Mouse (Mus musculus): ENCODE results near the gene Lin54.

Lin54 gene

GRCm38 (mm10) chr5:100500458-100500961 lies at the start of gene Lin54:
Gene Lin54, minus strand, starts transcription at chr5:100500639.
- peak; percentile 82 for ATAC-seq (ENCODE audit: low TSS enrichment)

GRCm38 (mm10) chr5:100550151-100550550 lies 49.7 kb upstream of the Lin54 start:
- ATAC-seq (ENCODE audit: low TSS enrichment), result no peak

- no peak for ATAC-seq (ENCODE audit: low TSS enrichment)
Observed at GRCm38 (mm10) chr5:100549311-100549710, 48.9 kb upstream of the Lin54 start.

GRCm38 (mm10) chr5:100548236-100548635 lies 47.8 kb upstream of the Lin54 start:
- no peak for ATAC-seq (ENCODE audit: low TSS enrichment)

- no peak for ATAC-seq (ENCODE audit: low TSS enrichment)
Observed at GRCm38 (mm10) chr5:100546294-100547080, 46.0 kb upstream of the Lin54 start.

- ATAC-seq (ENCODE audit: low TSS enrichment), result peak; percentile 64; the same call in 1 of the 2 replicates
Observed at GRCm38 (mm10) chr5:100536638-100537037, 36.2 kb upstream of the Lin54 start.

GRCm38 (mm10) chr5:100535826-100536225 lies 35.4 kb upstream of the Lin54 start:
- no peak for ATAC-seq (ENCODE audit: low TSS enrichment)

GRCm38 (mm10) chr5:100526164-100526563 lies 25.7 kb upstream of the Lin54 start:
- ATAC-seq (ENCODE audit: low TSS enrichment), result peak; percentile 38; the same call in 1 of the 2 replicates

GRCm38 (mm10) chr5:100525620-100526019 lies 25.2 kb upstream of the Lin54 start:
- no peak for ATAC-seq (ENCODE audit: low TSS enrichment)

- ATAC-seq (ENCODE audit: low TSS enrichment), result no peak
Observed at GRCm38 (mm10) chr5:100524921-100525320, 24.5 kb upstream of the Lin54 start.

- no peak for ATAC-seq (ENCODE audit: low TSS enrichment)
Observed at GRCm38 (mm10) chr5:100523331-100523730, 22.9 kb upstream of the Lin54 start.

- ATAC-seq (ENCODE audit: low TSS enrichment), result no peak
Observed at GRCm38 (mm10) chr5:100520223-100520622, 19.8 kb upstream of the Lin54 start.

- ATAC-seq (ENCODE audit: low TSS enrichment), result peak; percentile 17; the same call in 1 of the 2 replicates
Observed at GRCm38 (mm10) chr5:100519027-100519411, 18.6 kb upstream of the Lin54 start.

- peak; percentile 100 for ATAC-seq (ENCODE audit: low TSS enrichment)
Observed at GRCm38 (mm10) chr5:100518049-100519026, 17.9 kb upstream of the Lin54 start, which contains the start of gene Cops4. Gene Cops4, plus strand, starts transcription at chr5:100518309.

GRCm38 (mm10) chr5:100512576-100512975 lies 12.1 kb upstream of the Lin54 start:
- ATAC-seq (ENCODE audit: low TSS enrichment), result no peak

- ATAC-seq (ENCODE audit: low TSS enrichment), result no peak
Observed at GRCm38 (mm10) chr5:100509247-100509646, 8.8 kb upstream of the Lin54 start.

GRCm38 (mm10) chr5:100501267-100501666 lies 828 bp upstream of the Lin54 start:
- no peak for ATAC-seq (ENCODE audit: low TSS enrichment)

GRCm38 (mm10) chr5:100499831-100500304 lies 571 bp downstream of the Lin54 start:
- peak; percentile 62 for ATAC-seq (ENCODE audit: low TSS enrichment)

- no peak for ATAC-seq (ENCODE audit: low TSS enrichment)
Observed at GRCm38 (mm10) chr5:100499243-100499642, 1.2 kb downstream of the Lin54 start.

GRCm38 (mm10) chr5:100498436-100499180 lies 1.8 kb downstream of the Lin54 start:
- ATAC-seq (ENCODE audit: low TSS enrichment), result peak; percentile 77

- ATAC-seq (ENCODE audit: low TSS enrichment), result no peak
Observed at GRCm38 (mm10) chr5:100491704-100492103, 8.7 kb downstream of the Lin54 start.

Measured in frontal cortex, adult (tissue).